Mouse (Mus musculus) G1E (cell line): ENCODE measurements around the gene Ecm2.

Experiments
- CTCF ChIP-seq: IDR thresholded peaks from 2 replicates; pipeline ENCODE4 v1.5.1; 2012; ENCODE audit warnings: low read depth, low read length, inconsistent platforms, mixed read lengths
- GATA2 ChIP-seq: IDR thresholded peaks from 2 replicates; pipeline ENCODE4 v1.6.1; 2012; ENCODE audit warnings: low read depth, low read length, inconsistent platforms, borderline replicate concordance
- POLR2AphosphoS5 ChIP-seq: IDR thresholded peaks from 2 replicates; pipeline ENCODE4 v1.6.1; 2012; ENCODE audit warnings: low read depth, low read length, inconsistent platforms; ENCODE audit not compliant: insufficient replicate concordance
- TAL1 ChIP-seq: conservative IDR thresholded peaks from 2 replicates; pipeline ENCODE4 v1.6.1; 2012; ENCODE audit warnings: low read depth, low read length, inconsistent platforms, mixed read lengths

DNA sequence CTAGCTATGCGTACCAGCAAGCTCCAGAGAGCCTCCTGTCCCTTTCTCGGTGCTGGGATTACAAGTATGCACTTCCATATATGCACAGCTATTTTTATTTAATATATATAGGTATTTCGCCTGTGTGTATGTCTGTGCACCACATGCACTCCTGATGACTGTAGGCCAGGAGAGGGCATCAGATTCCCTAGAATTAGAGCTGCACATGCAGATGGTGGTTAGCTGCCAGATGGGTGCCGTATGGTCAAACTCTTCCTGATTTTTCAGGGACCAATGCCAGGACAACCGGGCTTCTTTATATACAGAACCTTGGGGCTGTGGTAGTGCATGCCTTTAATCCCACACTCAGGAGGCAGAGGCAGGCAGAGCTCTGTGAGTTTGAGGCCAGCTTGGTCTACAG, 35.6 kb upstream of the Ecm2 start:
- TF ChIP-seq TAL1 (no peak), POLR2AphosphoS5 (no peak), CTCF (no peak), GATA2 (no peak)
